Mouse (Mus musculus): Measurements from ENCODE around the gene Thegl. TPM values are rescaled to one million over a fixed set of nuclear protein-coding genes. Genes with fewer than 3 reads are reported as not detected.

Thegl gene
- polyA plus RNA-seq, 1 experiment from 2014 or later: 0.40 TPM

DNA sequence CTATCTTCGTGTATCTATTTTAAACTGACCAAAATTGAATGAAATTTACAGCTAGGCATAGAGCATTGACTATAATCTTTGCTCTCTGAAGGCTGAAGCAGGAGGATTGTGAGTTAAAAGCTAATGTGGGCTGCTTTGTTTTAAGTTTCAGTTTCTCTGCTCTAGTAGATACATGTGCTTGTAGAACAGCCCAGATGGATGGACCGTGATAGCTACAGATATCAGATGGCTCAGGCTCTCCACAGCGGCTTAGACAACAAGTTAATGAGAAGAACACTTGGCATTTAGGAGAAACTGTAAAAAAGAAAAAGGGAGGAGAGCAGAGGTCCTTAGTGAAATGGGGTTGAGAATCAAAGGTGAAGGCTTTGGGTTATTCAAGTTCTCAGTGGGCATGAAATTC is 25.0 kb upstream of the Thegl start:
- H3K27ac ChIP-seq (ENCODE audit: low read depth, low read length): no peak overlapping the region
- no peak overlapping the region for H3K4me3 ChIP-seq (ENCODE audit: low read depth, low read length)
- H3K9ac ChIP-seq (replicated peaks; ENCODE audit: low read depth, low read length): no peak overlapping the region
- no peaks in the 10 kb centered on the region for H3K27me3 ChIP-seq (ENCODE audit: control insufficient read depth, insufficient read depth, low read length)
- no peak overlapping the region for H3K4me2 ChIP-seq (ENCODE audit: low read depth, low read length)
- H3K36me3 ChIP-seq (ENCODE audit: control insufficient read depth, insufficient read depth, low read length): peaks cover 51% of the 10 kb centered on the region
- WGBS: 95% methylated on average over 3 of the region's 3 CpGs
- ATAC-seq (ENCODE audit: low read depth): no peak
- no peaks in the 10 kb centered on the region for H3K4me1 ChIP-seq (ENCODE audit: control insufficient read depth, insufficient read depth, low read length)
- no peaks in the 10 kb centered on the region for H3K9me3 ChIP-seq (ENCODE audit: control insufficient read depth, low read length)

DNA sequence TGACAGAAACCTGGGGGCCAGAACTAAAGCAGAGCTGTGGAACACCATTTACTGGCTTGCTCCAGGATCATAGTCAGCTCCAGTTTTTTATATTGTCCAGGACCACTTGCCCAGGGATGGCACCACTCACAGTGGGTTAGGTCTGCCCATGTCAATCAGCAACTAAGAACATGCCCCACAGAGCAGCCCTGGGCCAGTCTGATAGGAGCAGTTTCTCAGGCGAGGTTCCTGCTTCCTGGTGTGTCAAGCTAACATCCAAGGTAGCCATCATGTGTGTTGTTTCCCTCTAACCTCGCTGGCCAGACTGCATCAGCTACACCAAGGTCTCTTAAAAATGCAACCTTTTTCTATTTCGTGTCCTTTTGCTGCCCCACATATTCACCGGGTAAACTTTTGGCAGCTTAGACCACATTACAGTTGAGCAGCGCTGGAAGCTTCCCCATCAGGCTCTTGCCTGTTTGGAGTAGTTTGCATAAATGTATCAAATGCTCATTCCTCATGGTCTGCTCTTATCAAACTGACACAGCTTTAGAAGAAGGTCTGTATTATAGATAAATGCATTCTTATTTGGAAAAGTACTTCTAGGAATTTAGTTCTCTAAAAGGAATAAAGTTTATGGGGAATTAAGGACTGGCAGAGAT is 22.5 kb upstream of the Thegl start:
- Histone ChIP-seq H3K36me3 (ENCODE audit: control insufficient read depth, insufficient read depth, low read length) (peaks cover 57% of the 10 kb centered on the region), H3K9ac (replicated peaks; ENCODE audit: low read depth, low read length) (no peak overlapping the region), H3K27ac (ENCODE audit: low read depth, low read length) (no peak overlapping the region), H3K4me3 (ENCODE audit: low read depth, low read length) (no peak overlapping the region), H3K27me3 (ENCODE audit: control insufficient read depth, insufficient read depth, low read length) (no peaks in the 10 kb centered on the region), H3K4me2 (ENCODE audit: low read depth, low read length) (no peak overlapping the region), H3K9me3 (ENCODE audit: control insufficient read depth, low read length) (no peaks in the 10 kb centered on the region), H3K4me1 (ENCODE audit: control insufficient read depth, insufficient read depth, low read length) (no peaks in the 10 kb centered on the region)
- no peak for ATAC-seq (ENCODE audit: low read depth)
- 94% methylated on average over 5 of the region's 5 CpGs for WGBS

DNA sequence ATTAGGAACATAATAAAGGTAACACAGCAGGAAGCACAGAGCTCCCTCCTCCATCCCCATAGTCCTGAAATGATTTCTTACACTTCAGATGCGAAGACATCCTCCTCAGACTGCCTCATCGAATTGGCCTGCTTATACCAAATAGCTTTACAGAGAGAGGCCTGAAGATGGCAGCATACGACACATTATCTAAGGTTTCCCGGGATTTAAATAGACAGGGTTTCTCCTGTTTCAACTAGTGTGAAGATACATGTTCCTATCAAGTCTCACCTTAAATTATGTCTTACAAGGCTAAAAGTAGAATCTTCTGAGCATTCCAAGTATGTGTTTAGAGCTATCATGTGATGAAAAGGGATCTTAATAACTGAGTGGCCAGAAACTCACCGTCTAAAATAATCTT is 17.4 kb upstream of the Thegl start:
- no peak overlapping the region for H3K27ac ChIP-seq (ENCODE audit: low read depth, low read length)
- peak; percentile 49; the same call in 1 of the 2 replicates for ATAC-seq (ENCODE audit: low read depth)
- H3K36me3 ChIP-seq (ENCODE audit: control insufficient read depth, insufficient read depth, low read length): peaks cover 48% of the 10 kb centered on the region
- H3K4me2 ChIP-seq (ENCODE audit: low read depth, low read length): no peak overlapping the region
- H3K4me1 ChIP-seq (ENCODE audit: control insufficient read depth, insufficient read depth, low read length): no peaks in the 10 kb centered on the region
- H3K9ac ChIP-seq (replicated peaks; ENCODE audit: low read depth, low read length): no peak overlapping the region
- no peak overlapping the region for H3K4me3 ChIP-seq (ENCODE audit: low read depth, low read length)
- no peaks in the 10 kb centered on the region for H3K27me3 ChIP-seq (ENCODE audit: control insufficient read depth, insufficient read depth, low read length)
- 57% methylated on average over 5 of the region's 5 CpGs for WGBS
- H3K9me3 ChIP-seq (ENCODE audit: control insufficient read depth, low read length): no peaks in the 10 kb centered on the region

DNA sequence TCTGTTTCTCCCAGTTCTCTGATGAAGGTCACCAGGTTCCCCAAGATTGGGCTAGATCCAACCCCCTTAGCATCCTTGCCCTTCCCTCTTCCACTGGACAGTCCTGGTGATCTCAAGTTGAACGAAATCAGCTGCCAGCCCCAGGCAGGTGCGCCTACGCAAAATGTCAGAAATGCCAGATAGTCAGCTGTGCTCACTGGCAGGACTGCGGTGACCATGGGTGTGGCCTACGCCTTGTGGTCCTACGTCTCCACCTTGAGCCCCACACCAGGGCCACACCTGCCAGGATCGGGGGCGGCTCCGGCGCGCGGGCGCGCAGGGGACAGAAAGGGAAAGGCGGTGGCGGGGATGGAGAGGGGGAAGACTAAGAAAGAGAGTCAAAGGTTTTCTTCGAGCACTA is 14.6 kb upstream of the Thegl start:
- no peak overlapping the region for H3K4me3 ChIP-seq (ENCODE audit: low read depth, low read length)
- no peak overlapping the region for H3K4me2 ChIP-seq (ENCODE audit: low read depth, low read length)
- peaks cover 28% of the 10 kb centered on the region for H3K36me3 ChIP-seq (ENCODE audit: control insufficient read depth, insufficient read depth, low read length)
- no peaks in the 10 kb centered on the region for H3K27me3 ChIP-seq (ENCODE audit: control insufficient read depth, insufficient read depth, low read length)
- H3K27ac ChIP-seq (ENCODE audit: low read depth, low read length): no peak overlapping the region
- H3K9me3 ChIP-seq (ENCODE audit: control insufficient read depth, low read length): no peaks in the 10 kb centered on the region
- H3K4me1 ChIP-seq (ENCODE audit: control insufficient read depth, insufficient read depth, low read length): no peaks in the 10 kb centered on the region
- no peak overlapping the region for H3K9ac ChIP-seq (replicated peaks; ENCODE audit: low read depth, low read length)
- ATAC-seq (ENCODE audit: low read depth): no peak
- 92% methylated on average over 17 of the region's 17 CpGs for WGBS

DNA sequence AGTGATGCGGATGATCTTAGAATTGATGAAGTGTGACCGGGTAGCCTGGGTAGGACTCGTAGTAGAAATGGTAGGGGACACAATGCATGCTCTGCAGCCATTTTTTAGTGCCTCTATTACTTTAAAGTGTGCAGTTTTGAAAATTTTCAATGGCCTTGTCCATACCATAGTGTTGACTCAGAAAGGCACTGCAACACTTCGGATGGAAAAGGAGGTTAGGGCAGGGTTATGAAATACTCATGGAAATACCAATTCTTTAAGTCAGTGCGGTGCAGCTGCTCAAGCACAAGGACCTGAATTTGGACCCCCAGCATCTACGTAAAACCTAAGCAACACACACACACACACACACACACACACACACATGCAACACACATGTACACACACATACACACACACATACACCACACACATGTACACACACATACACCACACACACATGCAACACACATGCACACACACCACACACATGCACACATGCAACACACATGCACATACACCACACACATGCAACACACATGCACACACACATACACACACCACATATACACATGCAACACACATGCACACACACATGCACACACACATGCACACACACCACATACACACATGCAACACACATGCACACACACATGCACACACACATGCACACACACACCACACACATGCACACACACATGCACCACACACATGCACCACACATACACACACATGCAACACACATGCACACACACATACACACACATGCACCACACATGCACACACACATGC is 11.6 kb upstream of the Thegl start, which contains the start of gene Arl9:
Gene Arl9, plus strand, starts transcription at position 5 of the 771 bp plus-strand sequence.
- no peak within 1 kb of the TSS for H3K4me3 ChIP-seq (ENCODE audit: low read depth, low read length)
- H3K27ac ChIP-seq (ENCODE audit: low read depth, low read length): no peak within 1 kb of the TSS
- H3K4me2 ChIP-seq (ENCODE audit: low read depth, low read length): no peak within 1 kb of the TSS
- no peak for ATAC-seq (ENCODE audit: low read depth)
- H3K36me3 ChIP-seq (ENCODE audit: control insufficient read depth, insufficient read depth, low read length): peaks cover 11% of the 10 kb centered on the region
- no peaks in the 10 kb centered on the region for H3K9me3 ChIP-seq (ENCODE audit: control insufficient read depth, low read length)
- no peaks in the 10 kb centered on the region for H3K4me1 ChIP-seq (ENCODE audit: control insufficient read depth, insufficient read depth, low read length)
- WGBS: 94% methylated on average over 6 of the region's 6 CpGs
- no peaks in the 10 kb centered on the region for H3K27me3 ChIP-seq (ENCODE audit: control insufficient read depth, insufficient read depth, low read length)
- no peak within 1 kb of the TSS for H3K9ac ChIP-seq (replicated peaks; ENCODE audit: low read depth, low read length)

DNA sequence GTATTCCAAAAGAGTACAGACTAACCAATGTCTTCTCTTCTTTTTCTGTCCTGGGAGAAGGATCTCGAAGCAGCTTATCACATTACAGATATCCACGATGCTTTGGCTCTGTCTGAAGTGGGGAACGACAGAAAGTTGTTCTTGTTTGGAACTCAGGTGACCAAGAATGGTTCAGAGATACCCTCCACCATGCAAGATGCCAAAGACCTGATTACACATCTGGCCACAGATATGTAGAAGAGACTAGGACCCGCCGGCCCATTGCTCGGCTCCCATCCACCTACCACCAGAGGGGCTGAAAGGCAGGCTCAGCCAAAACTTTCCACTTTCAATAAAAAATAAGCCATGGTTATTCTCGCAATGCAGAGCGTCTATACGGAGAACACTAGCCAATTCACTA is 5.5 kb upstream of the Thegl start:
- H3K9me3 ChIP-seq (ENCODE audit: control insufficient read depth, low read length): no peaks in the 10 kb centered on the region
- no peaks in the 10 kb centered on the region for H3K36me3 ChIP-seq (ENCODE audit: control insufficient read depth, insufficient read depth, low read length)
- no peak overlapping the region for H3K4me3 ChIP-seq (ENCODE audit: low read depth, low read length)
- no peaks in the 10 kb centered on the region for H3K4me1 ChIP-seq (ENCODE audit: control insufficient read depth, insufficient read depth, low read length)
- H3K27ac ChIP-seq (ENCODE audit: low read depth, low read length): no peak overlapping the region
- no peak overlapping the region for H3K4me2 ChIP-seq (ENCODE audit: low read depth, low read length)
- no peak for ATAC-seq (ENCODE audit: low read depth)
- H3K9ac ChIP-seq (replicated peaks; ENCODE audit: low read depth, low read length): no peak overlapping the region
- WGBS: 93% methylated on average over 9 of the region's 9 CpGs
- H3K27me3 ChIP-seq (ENCODE audit: control insufficient read depth, insufficient read depth, low read length): no peaks in the 10 kb centered on the region

DNA sequence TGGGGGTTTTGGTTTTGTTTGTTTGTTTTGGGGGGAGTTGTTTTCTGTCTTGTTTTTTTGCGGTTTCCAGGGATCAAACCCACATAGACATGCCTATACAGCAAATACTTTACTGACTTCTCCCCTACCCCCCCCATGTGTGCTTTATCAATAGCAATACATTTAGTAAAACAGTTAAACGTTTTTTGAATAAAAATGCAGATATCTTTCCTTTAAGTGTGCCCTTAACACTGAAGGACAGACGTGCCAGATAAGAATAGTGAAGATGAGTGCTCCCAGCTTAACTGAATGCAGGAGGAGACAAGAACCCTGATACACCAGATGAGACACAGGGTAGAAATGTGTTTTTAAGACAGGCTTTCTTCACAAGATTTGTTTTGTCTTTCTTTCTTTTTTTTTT is 4.7 kb upstream of the Thegl start:
- H3K4me2 ChIP-seq (ENCODE audit: low read depth, low read length): no peak overlapping the region
- H3K9me3 ChIP-seq (ENCODE audit: control insufficient read depth, low read length): no peaks in the 10 kb centered on the region
- no peak overlapping the region for H3K4me3 ChIP-seq (ENCODE audit: low read depth, low read length)
- H3K27ac ChIP-seq (ENCODE audit: low read depth, low read length): no peak overlapping the region
- no peaks in the 10 kb centered on the region for H3K27me3 ChIP-seq (ENCODE audit: control insufficient read depth, insufficient read depth, low read length)
- WGBS: 73% methylated on average over 3 of the region's 3 CpGs
- H3K9ac ChIP-seq (replicated peaks; ENCODE audit: low read depth, low read length): no peak overlapping the region
- no peaks in the 10 kb centered on the region for H3K36me3 ChIP-seq (ENCODE audit: control insufficient read depth, insufficient read depth, low read length)
- ATAC-seq (ENCODE audit: low read depth): no peak
- H3K4me1 ChIP-seq (ENCODE audit: control insufficient read depth, insufficient read depth, low read length): no peaks in the 10 kb centered on the region

DNA sequence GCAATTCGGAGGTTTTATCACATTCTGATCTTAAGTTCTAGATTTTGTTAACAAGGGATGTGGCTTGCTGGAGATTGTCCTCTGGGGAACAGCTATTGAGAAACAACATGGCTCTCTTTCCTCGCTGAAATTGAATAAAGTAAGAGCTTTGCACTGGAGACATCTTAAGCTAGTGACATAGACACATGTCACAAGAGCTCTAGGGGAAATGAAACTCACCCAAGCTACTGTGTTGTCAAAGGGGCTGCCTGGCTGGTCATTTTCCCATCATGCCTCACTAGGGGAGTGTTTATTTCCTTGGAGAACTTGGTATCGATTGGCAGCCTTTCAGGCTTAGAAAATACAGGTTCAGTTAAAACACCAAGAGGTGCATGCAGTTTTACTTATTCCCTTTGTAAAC is 2.7 kb upstream of the Thegl start:
- Histone ChIP-seq H3K9me3 (ENCODE audit: control insufficient read depth, low read length) (no peaks in the 10 kb centered on the region), H3K4me3 (ENCODE audit: low read depth, low read length) (no peak overlapping the region), H3K4me1 (ENCODE audit: control insufficient read depth, insufficient read depth, low read length) (no peaks in the 10 kb centered on the region), H3K36me3 (ENCODE audit: control insufficient read depth, insufficient read depth, low read length) (no peaks in the 10 kb centered on the region), H3K27me3 (ENCODE audit: control insufficient read depth, insufficient read depth, low read length) (no peaks in the 10 kb centered on the region), H3K9ac (replicated peaks; ENCODE audit: low read depth, low read length) (no peak overlapping the region), H3K27ac (ENCODE audit: low read depth, low read length) (no peak overlapping the region), H3K4me2 (ENCODE audit: low read depth, low read length) (no peak overlapping the region)
- no peak for ATAC-seq (ENCODE audit: low read depth)
- 84% methylated on average over 3 of the region's 3 CpGs for WGBS

DNA sequence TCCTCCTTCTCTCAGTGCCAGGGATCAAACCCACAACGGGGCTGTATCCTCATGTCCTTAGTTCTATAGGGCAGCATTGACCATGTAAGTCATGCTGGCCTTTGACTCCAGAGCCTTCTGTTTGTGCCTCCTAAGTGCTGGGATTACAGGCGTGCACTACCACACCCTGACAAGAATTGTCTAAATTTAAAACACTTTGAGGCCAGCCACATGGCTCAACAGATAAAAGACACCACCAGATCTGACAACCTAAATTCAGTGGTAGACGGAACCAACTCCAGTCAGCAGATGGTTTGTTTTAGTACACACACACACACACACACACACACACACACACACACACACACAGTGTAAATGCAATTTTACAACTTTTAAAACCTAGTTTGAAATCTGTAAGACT is 12.2 kb downstream of the Thegl start:
- Histone ChIP-seq H3K4me2 (ENCODE audit: low read depth, low read length) (no peak overlapping the region), H3K4me3 (ENCODE audit: low read depth, low read length) (no peak overlapping the region), H3K36me3 (ENCODE audit: control insufficient read depth, insufficient read depth, low read length) (no peaks in the 10 kb centered on the region), H3K9ac (replicated peaks; ENCODE audit: low read depth, low read length) (no peak overlapping the region), H3K4me1 (ENCODE audit: control insufficient read depth, insufficient read depth, low read length) (no peaks in the 10 kb centered on the region), H3K9me3 (ENCODE audit: control insufficient read depth, low read length) (no peaks in the 10 kb centered on the region), H3K27ac (ENCODE audit: low read depth, low read length) (no peak overlapping the region), H3K27me3 (ENCODE audit: control insufficient read depth, insufficient read depth, low read length) (no peaks in the 10 kb centered on the region)
- ATAC-seq (ENCODE audit: low read depth): no peak
- 89% methylated on average over 3 of the region's 3 CpGs for WGBS
